Mouse (Mus musculus) frontal cortex, postnatal 14 days (tissue): ENCODE measurements at regions not wholly inside any gene's neighbourhood (a gene's known extent, or its start where the extent isn't known, plus 50 kb on each side); places are given as distances from the start of the nearest gene placed in this dataset.
A peak's percentile ranks its signal among the peaks of the same experiment; 100 is the strongest.
"Not testable (repeated sequence)": the region's sequence is repeated elsewhere in the genome, so short reads cannot be mapped to it uniquely, and the experiment has no call there.

ENCODE experiments used
- DNase-seq, 2 experiments: peaks; one replicate each; pipeline ENCODE4 v3.0.0; 2022; ENCODE audit warnings: low spot score in 2 of 2

DNA sequence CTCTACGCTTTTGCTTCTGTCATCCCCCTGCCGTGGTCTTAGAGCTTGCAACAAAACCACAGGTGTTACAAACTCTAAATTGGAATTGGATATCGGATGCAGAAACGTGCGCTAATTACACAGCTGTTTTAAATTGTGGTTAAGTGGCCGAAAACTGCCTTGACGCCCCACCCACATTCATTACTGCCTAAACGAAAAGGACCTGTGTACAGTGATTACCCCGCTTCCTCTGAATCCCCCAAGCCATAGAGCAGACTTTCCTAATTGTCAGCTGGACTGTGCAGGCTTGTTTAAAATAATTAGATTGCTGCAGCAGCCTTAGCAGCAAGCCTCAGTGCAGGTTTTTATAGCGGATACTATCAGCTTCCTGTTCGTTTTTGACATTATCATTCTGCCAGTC, 94.7 kb downstream of the Cxxc4 start:
- DNase-seq: no peak

DNA sequence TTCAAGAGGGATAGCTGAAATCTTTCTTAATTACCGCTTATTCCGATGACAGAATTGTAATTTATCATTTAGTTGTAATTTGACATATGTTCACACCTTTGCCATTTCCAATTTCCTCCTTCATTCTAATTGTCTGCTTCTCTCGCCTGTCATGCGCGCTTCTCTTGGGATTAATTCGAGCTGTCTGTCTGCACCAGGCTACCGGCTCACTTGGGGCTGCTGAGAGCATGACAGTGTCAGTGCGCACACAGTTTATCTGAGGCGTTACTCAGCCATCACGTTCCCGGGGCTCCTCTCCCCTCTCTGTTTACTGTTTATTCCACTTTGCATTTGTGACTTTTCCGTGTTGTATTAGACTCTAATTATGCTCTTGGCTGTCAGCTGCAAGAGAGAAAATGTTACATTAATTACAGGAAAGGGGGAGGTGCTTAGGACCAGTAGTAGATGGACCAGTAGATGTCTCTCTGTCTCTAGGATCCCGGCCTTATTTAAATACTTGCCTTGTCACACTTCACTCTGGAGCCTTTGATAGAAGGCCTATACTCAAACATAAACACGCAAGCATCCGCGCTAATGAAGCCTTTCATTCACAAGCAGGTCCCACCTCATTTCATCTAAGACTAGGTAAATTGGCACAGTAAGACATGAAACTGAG, 95.3 kb downstream of the Cxxc4 start:
- DNase-seq: peak in 1 of 2 experiments; percentile 5

DNA sequence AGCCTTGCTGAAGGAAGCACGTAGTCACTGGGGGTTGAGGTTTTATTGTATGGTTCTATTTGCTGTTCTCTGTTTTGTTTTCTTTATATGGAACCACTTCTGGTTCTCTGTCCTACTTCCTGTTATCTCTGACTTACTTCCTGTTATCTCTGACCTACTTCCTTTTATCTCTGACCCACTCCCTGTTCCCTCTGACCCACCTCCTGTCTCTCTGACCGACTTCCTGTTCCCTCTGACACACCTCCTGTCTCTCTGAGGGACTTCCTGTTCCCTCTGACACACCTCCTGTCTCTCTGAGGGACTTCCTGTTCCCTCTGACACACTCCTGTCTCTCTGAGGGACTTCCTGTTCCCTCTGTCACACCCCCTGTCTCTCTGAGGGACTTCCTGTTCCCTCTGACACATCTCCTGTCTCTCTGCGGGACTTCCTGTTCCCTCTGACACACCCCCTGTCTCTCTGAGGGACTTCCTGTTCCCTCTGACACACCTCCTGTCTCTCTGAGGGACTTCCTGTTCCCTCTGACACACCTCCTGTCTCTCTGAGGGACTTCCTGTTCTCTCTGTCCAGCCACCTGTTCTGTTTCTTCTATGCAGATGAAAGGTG, 102.9 kb downstream of the Cxxc4 start:
- DNase-seq: not testable (repeated sequence)

DNA sequence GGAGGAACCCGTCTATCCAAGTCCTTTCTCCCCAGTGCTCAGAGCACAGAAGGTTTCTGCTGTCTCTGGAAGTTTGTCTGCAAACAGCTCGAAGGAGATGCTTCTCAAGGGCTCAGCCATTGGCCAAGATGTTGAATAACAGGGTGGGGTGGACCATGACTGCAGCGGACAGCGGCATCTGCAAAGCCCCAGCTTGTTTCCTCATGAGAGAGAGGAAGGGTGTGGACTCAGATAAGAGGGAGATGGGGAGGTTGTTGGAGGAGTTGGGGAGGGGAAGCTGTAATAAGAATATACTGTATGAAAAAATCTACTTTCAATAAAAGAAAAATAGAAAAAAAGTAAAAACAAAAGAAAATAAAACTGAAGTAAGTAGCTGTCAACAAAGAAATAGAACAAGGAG, 129.7 kb downstream of the Cxxc4 start:
- no peak for DNase-seq

DNA sequence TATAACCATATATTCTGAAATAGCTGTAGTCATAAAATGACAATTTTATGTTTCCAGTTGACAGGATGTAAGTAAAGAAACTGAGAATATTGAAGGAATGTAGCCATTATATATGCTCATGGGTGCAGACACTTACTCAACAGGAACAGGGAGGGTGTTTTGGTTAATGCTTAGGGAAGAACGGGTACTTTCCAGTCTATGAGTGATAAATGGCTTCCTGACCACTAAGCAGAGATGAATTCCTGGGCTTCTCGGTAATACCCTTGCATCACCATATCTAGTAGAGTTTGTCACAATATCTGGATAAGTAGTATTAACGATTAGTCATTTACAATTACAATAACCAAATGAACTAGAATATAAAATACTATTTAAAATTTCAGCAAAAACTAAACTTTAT, 130.5 kb downstream of the Cxxc4 start:
- no peak for DNase-seq

DNA sequence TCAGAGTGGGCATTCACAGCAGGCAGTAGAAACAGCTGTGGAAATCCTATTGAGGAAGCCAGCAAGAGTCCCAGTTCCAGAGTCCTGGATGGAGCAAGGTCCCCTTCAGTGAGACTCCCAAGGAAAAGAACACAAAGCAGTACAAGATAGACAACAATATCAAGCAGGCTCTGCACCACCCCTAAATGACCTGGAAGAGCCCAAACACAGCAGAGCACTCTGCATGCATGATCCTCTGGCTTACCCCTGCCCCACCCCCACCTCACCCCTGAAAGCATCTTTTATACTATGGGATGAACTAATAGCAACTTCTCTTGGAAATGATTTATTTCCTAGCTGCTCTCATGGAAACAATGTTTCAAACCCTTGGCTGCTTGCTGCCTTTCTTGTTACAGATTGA, 132.3 kb downstream of the Cxxc4 start:
- DNase-seq: no peak

DNA sequence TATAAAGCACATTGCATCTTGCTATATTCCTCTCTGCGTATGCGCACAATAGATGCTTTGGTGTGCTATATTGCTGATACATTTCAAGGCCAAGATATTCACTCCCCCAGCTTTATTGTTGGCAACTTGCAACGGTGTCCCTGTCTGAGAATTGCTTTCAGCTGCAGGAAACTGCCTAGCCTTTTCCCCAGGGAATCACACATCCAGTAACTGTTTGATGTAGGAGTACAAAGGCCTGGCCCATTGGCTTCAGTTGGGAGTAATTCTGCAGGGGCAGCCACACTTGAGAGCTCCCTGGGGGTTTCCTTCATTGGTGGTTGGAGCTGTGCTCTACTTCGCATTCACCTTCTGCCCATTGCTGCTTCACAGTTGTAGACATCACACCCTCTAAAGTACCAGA, 132.8 kb downstream of the Cxxc4 start:
- DNase-seq: no peak

DNA sequence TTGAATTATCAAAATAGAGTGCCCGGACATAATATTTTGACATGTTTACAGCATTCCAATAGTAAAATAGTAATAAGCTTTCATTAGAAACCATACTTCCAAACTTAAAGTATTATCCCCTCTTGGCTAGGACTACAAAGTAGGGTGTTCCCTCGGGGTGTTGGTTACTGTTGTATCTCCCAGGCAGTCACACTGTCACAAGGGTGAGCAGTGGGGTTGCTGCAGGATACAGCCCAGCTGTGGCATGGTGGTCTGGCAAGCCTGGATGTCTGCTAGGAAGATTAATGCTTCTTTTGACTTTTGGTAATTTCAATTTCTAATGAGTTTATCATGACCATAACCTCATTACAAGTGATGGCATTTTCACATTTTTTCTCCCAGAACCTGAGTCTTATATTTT, 143.3 kb downstream of the Cxxc4 start:
- no peak for DNase-seq

DNA sequence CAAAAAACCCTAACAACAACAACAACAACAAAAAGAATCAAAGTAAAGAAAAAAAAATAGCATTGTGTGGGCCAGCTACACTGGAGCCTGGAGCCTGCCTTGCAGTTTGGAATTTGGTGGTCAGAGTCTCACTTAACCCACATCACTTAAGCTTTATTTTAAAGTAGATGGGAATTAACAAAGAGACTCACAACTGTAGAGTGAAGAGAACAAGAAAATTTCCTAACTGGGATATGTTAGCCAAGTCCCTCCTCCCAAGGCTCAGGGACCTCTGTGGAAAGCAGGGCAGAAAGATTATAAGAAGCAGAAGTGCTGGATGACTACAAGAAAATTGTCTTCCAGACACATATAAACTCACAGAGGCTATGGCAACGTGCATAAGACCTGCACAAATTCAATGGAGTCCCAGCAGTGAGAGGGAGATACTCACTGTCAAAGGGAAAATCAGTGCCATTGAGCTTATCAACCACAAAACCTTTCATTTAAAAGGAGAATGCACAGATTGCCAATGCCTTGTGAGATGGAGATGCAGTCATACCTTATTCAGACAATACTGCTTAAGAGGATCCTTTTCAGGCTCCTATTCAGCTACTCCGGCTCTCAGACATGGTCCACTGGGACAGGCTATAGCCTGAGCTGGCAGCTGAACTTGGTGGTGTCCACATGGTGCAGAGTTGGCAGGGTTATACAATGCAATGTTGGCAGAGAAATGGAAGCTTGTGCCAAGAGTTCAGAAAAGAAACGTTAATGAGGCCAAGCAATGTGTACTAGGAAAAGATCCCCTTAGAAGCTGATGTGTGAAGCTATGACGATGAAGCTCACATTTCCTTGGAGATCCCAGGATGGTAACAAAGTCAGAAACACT, 154.4 kb downstream of the Cxxc4 start:
- peak in 1 of 2 experiments; percentile 7 for DNase-seq

DNA sequence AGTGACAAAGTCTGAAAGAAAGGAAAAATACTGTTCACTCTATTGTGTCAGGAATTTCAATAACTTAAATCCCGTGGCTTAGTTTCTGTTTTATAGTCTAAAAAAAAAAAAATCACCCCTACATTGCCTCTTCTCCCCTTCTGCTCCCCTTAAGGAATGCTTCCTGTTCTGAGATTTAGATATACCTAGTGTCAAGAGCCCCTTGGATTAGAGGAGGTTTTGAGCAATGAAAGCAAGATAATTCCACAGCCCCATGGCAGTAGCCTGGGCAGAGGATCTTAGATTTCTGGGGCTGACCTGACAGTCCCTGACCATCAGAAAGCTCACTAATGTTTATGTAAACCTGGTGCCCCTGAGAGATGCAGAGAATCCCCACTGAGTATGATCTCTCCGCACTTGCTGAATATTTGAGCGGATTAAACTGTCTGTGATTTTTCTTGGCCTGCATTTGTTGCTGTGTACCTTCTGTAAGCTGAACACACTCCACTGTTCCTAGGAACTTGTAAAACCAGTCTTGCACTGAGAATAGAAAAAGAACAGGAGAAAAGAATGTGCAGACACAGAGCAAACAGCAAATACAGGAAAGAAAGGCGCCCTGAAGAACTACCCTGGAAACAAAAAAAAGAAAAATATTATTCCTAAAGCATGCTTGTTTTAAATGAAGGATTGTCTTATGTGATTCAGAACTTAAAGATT, 164.3 kb downstream of the Cxxc4 start:
- DNase-seq: no peak

DNA sequence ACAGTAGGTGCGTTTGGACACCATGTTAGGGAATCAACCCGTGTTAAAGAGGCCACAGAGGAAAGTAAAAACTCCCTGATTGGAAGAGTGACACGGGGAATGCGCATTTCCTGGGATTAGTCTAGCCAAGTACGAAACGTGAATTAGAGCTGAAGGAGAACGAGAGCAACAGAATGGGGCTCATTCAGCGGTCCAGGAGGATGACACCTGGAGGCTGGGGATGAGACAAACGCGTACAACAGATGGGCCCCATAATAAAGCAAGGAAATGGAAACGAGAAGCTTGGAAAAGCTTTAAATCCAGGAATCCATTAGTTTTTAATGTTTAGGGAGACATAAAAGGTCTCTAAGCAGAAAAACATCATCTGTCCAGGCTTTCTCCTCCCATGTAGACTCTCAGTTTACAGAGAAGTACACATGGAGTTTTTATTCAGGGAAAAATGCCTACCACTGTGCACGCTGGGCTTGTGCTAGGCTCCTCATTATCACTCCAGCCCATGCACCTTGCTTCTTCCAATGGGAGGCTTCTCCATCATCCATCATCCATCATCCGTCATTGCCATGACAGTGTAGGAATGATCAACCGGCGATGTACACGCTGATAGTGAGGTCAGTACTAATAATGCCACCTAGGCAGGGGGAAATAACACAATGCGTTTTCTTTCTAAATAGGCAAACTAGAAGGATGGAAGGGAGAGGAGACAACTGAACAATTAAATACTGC, 179.5 kb downstream of the Cxxc4 start:
- DNase-seq: no peak

DNA sequence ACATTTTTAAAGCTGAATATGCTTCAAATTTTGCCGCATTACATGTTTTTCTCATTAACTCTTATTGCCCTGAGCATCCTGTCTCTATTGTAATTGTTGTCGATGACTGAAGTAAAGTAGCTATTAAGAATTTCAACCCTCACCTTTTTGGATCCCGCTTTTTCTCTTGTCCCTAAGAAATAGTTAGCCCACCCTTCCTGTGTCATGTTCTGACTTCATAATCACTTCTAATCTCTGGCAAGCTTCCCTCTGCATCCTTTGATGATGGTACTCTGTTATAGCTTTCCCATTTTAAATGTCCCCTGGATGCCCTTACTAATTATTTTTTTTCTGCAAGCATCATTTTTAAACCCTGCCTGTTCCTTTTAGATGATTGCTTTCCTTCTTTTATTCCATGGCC, 191.3 kb downstream of the Cxxc4 start:
- DNase-seq: no peak

DNA sequence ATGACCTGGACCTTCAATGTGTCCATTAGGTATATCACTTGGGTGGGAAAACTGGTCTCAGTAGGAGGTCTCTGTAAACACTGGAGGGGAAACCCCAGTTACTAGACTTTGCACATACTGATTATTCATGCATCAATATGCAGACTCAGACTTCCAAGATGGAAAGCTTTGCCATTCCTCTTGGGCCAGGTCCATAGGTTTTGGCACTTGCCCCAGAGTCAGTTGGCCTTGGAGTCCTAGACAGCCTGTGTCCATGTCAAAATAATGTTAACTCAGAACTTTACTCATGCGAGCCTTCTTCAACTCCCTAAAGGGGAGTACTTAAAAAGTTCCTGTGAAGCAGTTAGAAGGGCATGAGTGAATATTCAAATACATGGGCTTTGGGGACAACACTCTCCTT, 230.3 kb downstream of the Cxxc4 start:
- DNase-seq: no peak

DNA sequence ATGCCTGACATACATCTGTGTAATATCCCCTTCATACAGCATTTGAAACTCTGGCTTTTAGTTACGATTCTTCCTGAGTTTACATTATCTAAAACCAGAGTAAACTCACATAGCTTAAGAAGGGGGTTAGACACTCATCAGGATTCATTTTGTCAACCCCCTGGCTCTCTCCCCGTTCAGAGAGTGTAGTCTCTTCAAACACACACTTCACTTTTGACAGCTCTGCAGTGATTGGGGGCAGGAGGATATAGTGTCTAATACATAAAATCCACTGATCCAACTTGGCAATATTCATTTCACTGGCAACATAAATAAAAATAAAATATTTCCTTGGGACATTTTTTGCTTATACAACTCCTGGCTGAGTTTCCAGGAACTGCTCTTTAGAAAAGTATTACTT, 251.0 kb downstream of the Cxxc4 start:
- DNase-seq: no peak

DNA sequence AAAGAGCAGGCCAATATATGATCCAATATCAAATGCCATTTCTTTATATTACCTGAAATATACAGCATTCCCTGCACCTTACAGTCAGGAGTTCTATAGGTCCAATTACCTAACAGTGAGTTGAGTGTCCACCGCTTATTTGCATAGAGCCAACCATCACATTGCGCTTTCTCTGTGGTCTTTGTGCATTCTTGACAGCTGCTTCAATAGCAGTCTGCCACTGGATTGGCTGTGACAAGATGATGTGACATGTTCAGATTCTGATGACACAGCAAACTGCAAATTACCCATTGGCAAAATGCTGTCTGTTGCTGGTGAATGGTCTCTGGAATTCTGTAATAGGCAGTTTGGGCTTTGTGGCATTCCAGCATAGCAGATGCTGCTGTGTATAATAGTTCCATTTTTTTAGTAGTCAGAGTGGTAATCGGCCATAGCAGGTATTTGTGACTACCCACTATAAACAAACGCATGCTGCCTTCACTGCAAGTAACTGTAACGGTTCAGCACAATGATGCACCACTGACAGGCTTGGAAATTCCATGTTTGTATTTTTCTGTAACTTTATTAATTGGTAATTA, 253.8 kb downstream of the Cxxc4 start:
- DNase-seq: no peak

DNA sequence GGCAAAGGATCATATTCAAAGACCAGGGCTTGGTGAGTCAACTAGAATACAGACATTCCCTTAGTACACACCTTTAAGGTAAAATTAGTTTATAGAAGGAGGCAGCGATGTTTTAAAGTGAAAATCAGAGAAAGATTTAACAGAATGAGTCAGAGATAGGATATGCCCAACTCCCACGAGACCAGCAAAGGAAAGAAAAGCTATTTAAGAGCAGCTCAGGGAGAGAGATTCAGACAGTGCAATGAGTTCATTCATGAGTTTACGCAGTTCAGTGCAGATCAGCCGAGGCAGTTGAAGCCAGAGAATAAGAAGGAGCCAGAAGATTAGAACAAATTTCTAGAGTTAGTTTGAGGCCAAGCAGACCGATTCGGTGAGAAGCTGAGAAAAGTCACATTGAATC, 273.4 kb downstream of the Cxxc4 start:
- DNase-seq: no peak

DNA sequence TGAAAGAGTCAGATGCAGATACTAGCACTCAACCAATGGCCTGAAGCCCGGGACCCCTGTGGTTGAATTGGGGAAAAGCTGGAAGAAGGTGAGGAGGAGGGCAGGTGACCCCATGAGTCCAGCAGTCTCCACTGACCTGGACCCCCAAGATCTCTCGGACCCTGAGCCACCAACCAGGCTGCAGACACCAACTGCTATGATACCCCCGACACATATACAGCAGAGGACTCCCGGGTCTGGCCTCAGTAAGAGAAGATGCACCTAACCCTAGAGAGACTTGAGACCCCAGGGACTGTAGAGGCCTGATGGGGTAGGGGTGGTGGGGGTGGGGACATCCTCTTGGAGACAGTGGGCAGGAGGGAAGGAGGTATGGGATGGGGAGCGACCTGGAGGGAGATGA, 289.5 kb downstream of the Cxxc4 start:
- DNase-seq: no peak

DNA sequence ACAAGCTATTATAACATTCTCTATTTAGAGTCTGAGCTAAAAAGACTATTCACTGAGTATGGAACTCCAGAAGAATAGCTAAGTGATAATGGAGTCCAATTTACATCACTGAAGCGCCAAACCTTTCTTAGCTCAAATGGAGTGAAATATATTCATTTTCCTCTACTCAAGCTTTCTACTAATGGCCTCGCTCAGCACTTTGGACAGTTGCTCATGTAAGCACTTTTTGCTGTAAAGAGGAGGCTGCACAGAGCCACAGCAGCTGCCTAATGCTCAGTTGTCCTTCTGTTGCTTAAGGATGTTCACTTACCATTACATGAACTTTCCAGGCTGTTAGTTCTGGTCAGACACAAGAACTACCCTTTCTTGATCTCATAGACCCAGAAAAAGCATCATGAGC, 268.7 kb upstream of the Tacr3 start:
- no peak for DNase-seq

DNA sequence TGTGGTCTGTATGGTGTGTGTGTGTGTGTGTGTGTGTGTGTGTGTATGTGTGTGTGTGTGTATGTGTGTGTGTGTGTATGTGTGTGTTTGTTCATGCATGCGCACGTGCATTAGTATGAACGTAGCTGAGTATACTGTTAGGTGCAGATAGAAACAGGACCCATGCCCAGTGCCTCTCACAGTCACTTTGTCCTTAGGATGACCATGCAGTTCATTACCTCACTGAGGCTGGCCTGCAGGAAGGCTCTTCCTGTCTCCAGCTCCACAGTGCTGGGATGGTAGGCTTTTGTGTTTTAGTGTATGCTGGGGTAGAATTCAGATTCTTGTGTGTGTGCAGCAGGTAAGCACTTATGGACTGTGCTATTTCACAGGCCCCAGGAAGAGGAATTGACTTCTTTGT, 250.0 kb upstream of the Tacr3 start:
- no peak for DNase-seq

DNA sequence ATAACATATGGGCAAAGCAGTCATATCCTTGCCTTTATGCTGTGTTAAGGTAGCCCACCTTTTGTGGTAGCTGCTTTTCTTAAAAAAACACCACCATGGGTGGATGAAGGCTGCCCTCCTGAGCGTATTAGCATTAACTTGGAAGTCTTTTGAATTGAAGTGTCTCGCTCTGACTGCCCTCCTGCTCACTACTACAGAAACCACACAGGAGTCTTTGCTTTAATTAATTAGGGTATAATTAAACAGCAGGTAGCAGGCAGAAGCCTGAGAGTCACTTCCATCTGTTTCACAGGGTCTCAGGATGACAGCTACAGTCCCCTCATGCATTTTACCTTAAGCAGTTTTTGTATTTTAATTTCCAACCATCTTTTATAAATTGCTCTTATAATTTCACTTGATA, 240.2 kb upstream of the Tacr3 start:
- no peak for DNase-seq

DNA sequence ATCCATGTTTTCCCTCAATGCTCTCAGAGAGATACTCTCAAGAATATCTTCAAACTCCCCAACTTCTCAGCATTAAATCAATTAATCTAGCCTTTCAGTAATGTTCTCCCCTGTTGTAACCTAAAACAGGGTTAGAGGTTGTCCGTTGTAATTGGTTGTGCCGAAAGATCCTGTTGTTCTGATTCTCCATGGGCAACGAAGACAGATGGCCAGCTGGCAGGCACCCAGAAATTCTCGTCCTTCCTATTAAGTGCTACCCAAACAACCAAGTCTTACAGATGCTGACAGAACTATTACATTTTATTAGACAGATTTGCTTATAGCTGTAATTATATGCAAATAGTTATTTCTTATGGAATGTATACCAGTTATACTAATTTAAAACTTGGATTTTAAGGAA, 225.9 kb upstream of the Tacr3 start:
- DNase-seq: no peak
